Mouse (Mus musculus) forebrain, embryonic 16.5 days (tissue): ENCODE data around the gene Ctcf. TPM values are rescaled to one million over a fixed set of nuclear protein-coding genes. Genes with fewer than 3 reads are reported as not detected.

Experiments
- ATAC-seq: fragments of 200-750 bp; cut with Nextera tagmentation; 2 replicates; pipeline ENCODE4 v1.8.0; 2017; ENCODE audit warnings: mild to moderate bottlenecking, moderate library complexity
- H3K27ac ChIP-seq: fragments of 300-500 bp; sonication (generic); 2 replicates; pipeline ENCODE4 v1.5.1; 2014; ENCODE audit warnings: low read length, control low read depth
- H3K27me3 ChIP-seq: fragments of 300-500 bp; sonication (generic); replicated peaks from 2 replicates; pipeline ENCODE4 v1.6.1; 2014; ENCODE audit warnings: low read length; ENCODE audit not compliant: control insufficient read depth, insufficient read depth
- H3K36me3 ChIP-seq: fragments of 300-500 bp; sonication (generic); 2 replicates; pipeline ENCODE4 v1.6.1; 2014; ENCODE audit not compliant: control insufficient read depth, insufficient read depth
- H3K4me1 ChIP-seq: fragments of 300-500 bp; sonication (generic); replicated peaks from 2 replicates; pipeline ENCODE4 v1.6.1; 2014; ENCODE audit warnings: low read length; ENCODE audit not compliant: control insufficient read depth, insufficient read depth
- H3K4me2 ChIP-seq: fragments of 300-500 bp; sonication (generic); 2 replicates; pipeline ENCODE4 v1.6.1; 2014; ENCODE audit warnings: mild to moderate bottlenecking, low read length, control low read depth
- H3K4me3 ChIP-seq: fragments of 300-500 bp; sonication (generic); replicated peaks from 2 replicates; pipeline ENCODE4 v1.5.1; 2014; ENCODE audit warnings: mild to moderate bottlenecking, low read length, control low read depth
- H3K9ac ChIP-seq: fragments of 300-500 bp; sonication (generic); replicated peaks from 2 replicates; pipeline ENCODE4 v1.6.1; 2014; ENCODE audit warnings: low read depth, low read length, control low read depth
- H3K9me3 ChIP-seq: fragments of 300-500 bp; sonication (generic); 2 replicates; pipeline ENCODE4 v1.6.1; 2016; ENCODE audit warnings: low read length; ENCODE audit not compliant: control insufficient read depth
- WGBS: fragments of 180-500 bp; shearing (Covaris S2); extraction: QIAGEN DNeasy Blood & Tissue Kit; methylation state at CpG from one replicate; pipeline ENCODE4 v1.1.7; 2014; 5-methylcytosine and 5-hydroxymethylcytosine counted together
- polyA plus RNA-seq: library from polyadenylated mRNA; unstranded; fragments of >200 nt; fragmentation: Nextera tagmentation; extraction: Ambion mirVana; gene quantifications from 2 replicates; pipeline ENCODE4 v1.2.1, GENCODE M21; 2015

Ctcf gene
- polyA plus RNA-seq, 1 experiment from 2014 or later = 137 TPM

GRCm38 (mm10) chr8:105685325-105685724, 49.0 kb downstream of the Ctcf start:
- no peak for ATAC-seq
- Histone ChIP-seq H3K4me3 (no peak overlapping the region), H3K9ac (no peak overlapping the region)

GRCm38 (mm10) chr8:105685796-105686308, 49.5 kb downstream of the Ctcf start, which contains the start of gene Carmil2:
Gene Carmil2, plus strand, starts transcription at chr8:105686274.
- Histone ChIP-seq H3K4me2 (no peak within 1 kb of the TSS), H3K27ac (no peak within 1 kb of the TSS), H3K36me3 (peaks cover 15% of the 10 kb centered on the region), H3K9me3 (no peaks in the 10 kb centered on the region), H3K27me3 (no peaks in the 10 kb centered on the region), H3K4me1 (no peaks in the 10 kb centered on the region), H3K4me3 (no peak within 1 kb of the TSS), H3K9ac (no peak within 1 kb of the TSS)
- WGBS = 12% methylated on average over 26 of the region's 26 CpGs
- peak; percentile 57 for ATAC-seq

More at GRCm38 (mm10) chr8:105685325-105685724, 49.0 kb downstream of the Ctcf start:
- no peaks in the 10 kb centered on the region for H3K4me1 ChIP-seq
- WGBS = 78% methylated on average over 7 of the region's 7 CpGs
- no peak overlapping the region for H3K4me2 ChIP-seq
- no peak overlapping the region for H3K27ac ChIP-seq
- H3K36me3 ChIP-seq = peaks cover 18% of the 10 kb centered on the region
- H3K27me3 ChIP-seq = no peaks in the 10 kb centered on the region
- H3K9me3 ChIP-seq = no peaks in the 10 kb centered on the region

GRCm38 (mm10) chr8:105686551-105686950, 50.2 kb downstream of the Ctcf start:
- 71% methylated on average over 6 of the region's 6 CpGs for WGBS
- Histone ChIP-seq H3K4me3 (no peak overlapping the region), H3K36me3 (peaks cover 10% of the 10 kb centered on the region), H3K9me3 (no peaks in the 10 kb centered on the region), H3K4me2 (no peak overlapping the region), H3K27ac (no peak overlapping the region), H3K27me3 (no peaks in the 10 kb centered on the region), H3K4me1 (no peaks in the 10 kb centered on the region), H3K9ac (no peak overlapping the region)
- ATAC-seq = 0 out of 2 replicates have a peak, but pooled peaks have one; percentile 4

- Histone ChIP-seq H3K27ac (no peak overlapping the region), H3K4me3 (no peak overlapping the region), H3K9ac (no peak overlapping the region), H3K4me2 (no peak overlapping the region), H3K4me1 (no peaks in the 10 kb centered on the region), H3K9me3 (no peaks in the 10 kb centered on the region), H3K36me3 (peaks cover 3% of the 10 kb centered on the region; the same call in 1 of the 2 replicates), H3K27me3 (no peaks in the 10 kb centered on the region)
- ATAC-seq = no peak
- 59% methylated on average over 8 of the region's 8 CpGs for WGBS
Measured at GRCm38 (mm10) chr8:105687512-105687911, 51.1 kb downstream of the Ctcf start.

- 71% methylated on average over 14 of the region's 14 CpGs for WGBS
- Histone ChIP-seq H3K9me3 (peaks cover 4% of the 10 kb centered on the region; the same call in 1 of the 2 replicates), H3K4me2 (no peak overlapping the region), H3K36me3 (no peaks in the 10 kb centered on the region), H3K27ac (no peak overlapping the region), H3K9ac (no peak overlapping the region), H3K4me1 (no peaks in the 10 kb centered on the region), H3K27me3 (no peaks in the 10 kb centered on the region), H3K4me3 (no peak overlapping the region)
- no peak for ATAC-seq
Measured at GRCm38 (mm10) chr8:105688242-105688752, 51.9 kb downstream of the Ctcf start.

GRCm38 (mm10) chr8:105689256-105689982, 53.1 kb downstream of the Ctcf start:
- H3K27ac ChIP-seq = no peak overlapping the region
- no peaks in the 10 kb centered on the region for H3K27me3 ChIP-seq
- whole genome bisulfite sequencing = 60% methylated on average over 35 of the region's 35 CpGs
- H3K4me1 ChIP-seq = peaks cover 6% of the 10 kb centered on the region
- no peak overlapping the region for H3K4me2 ChIP-seq
- no peak overlapping the region for H3K9ac ChIP-seq
- no peaks in the 10 kb centered on the region for H3K36me3 ChIP-seq
- no peak overlapping the region for H3K4me3 ChIP-seq
- peaks cover 4% of the 10 kb centered on the region; the same call in 1 of the 2 replicates for H3K9me3 ChIP-seq
- no peak for ATAC-seq

- Histone ChIP-seq H3K36me3 (no peaks in the 10 kb centered on the region), H3K27ac (no peak overlapping the region), H3K9ac (no peak overlapping the region), H3K9me3 (peaks cover 4% of the 10 kb centered on the region; the same call in 1 of the 2 replicates), H3K27me3 (no peaks in the 10 kb centered on the region), H3K4me3 (no peak overlapping the region), H3K4me1 (peaks cover 12% of the 10 kb centered on the region), H3K4me2 (no peak overlapping the region)
- ATAC-seq = no peak
- 91% methylated on average over 9 of the region's 9 CpGs for WGBS
Measured at GRCm38 (mm10) chr8:105689983-105690360, 53.6 kb downstream of the Ctcf start.

GRCm38 (mm10) chr8:105690978-105691377, 54.6 kb downstream of the Ctcf start:
- WGBS = 84% methylated on average over 14 of the region's 14 CpGs
- Histone ChIP-seq H3K9ac (no peak overlapping the region), H3K9me3 (peaks cover 4% of the 10 kb centered on the region; the same call in 1 of the 2 replicates), H3K27ac (no peak overlapping the region), H3K27me3 (no peaks in the 10 kb centered on the region), H3K36me3 (peaks cover 3% of the 10 kb centered on the region; the same call in 1 of the 2 replicates), H3K4me1 (peaks cover 18% of the 10 kb centered on the region), H3K4me3 (no peak overlapping the region), H3K4me2 (no peak overlapping the region)
- no peak for ATAC-seq

- H3K36me3 ChIP-seq = peaks cover 8% of the 10 kb centered on the region; the same call in 1 of the 2 replicates
- peaks cover 18% of the 10 kb centered on the region for H3K4me1 ChIP-seq
- H3K27me3 ChIP-seq = no peaks in the 10 kb centered on the region
- peaks cover 4% of the 10 kb centered on the region; the same call in 1 of the 2 replicates for H3K9me3 ChIP-seq
- no peak overlapping the region for H3K9ac ChIP-seq
- H3K4me3 ChIP-seq = no peak overlapping the region
- H3K27ac ChIP-seq = no peak overlapping the region
- H3K4me2 ChIP-seq = no peak overlapping the region
- WGBS = 94% methylated on average over 11 of the region's 11 CpGs
- no peak for ATAC-seq
Measured at GRCm38 (mm10) chr8:105692449-105693182, 56.2 kb downstream of the Ctcf start.
